Mouse (Mus musculus) ovary, postnatal 36 days (tissue): ENCODE results near the gene Bbs2.
"Not testable (repeated sequence)": the region's sequence is repeated elsewhere in the genome, so short reads cannot be mapped to it uniquely, and the experiment has no call there.

ENCODE experiments used
- DNase-seq: peaks from one replicate; pipeline ENCODE4 v3.0.0; 2022; ENCODE audit warnings: low spot score, mixed read lengths

Gene Bbs2

GRCm38 (mm10) chr8:94098081-94098974 lies at the start of gene Bbs2:
Gene Bbs2 (minus strand): TSS chr8:94098928.
- peak; percentile 99 for DNase-seq

- DNase-seq: no peak
Measured at GRCm38 (mm10) chr8:94148236-94148635, 49.5 kb upstream of the Bbs2 start.

- no peak for DNase-seq
Measured at GRCm38 (mm10) chr8:94140266-94140795, 41.6 kb upstream of the Bbs2 start.

GRCm38 (mm10) chr8:94136933-94137332 lies 38.2 kb upstream of the Bbs2 start, which contains the start of gene Mt4:
Gene Mt4 (plus strand): TSS chr8:94137197.
- no peak for DNase-seq

- DNase-seq: no peak
Measured at GRCm38 (mm10) chr8:94136192-94136591, 37.5 kb upstream of the Bbs2 start.

- DNase-seq: no peak
Measured at GRCm38 (mm10) chr8:94135556-94135955, 36.8 kb upstream of the Bbs2 start.

- DNase-seq: not testable (repeated sequence)
Measured at GRCm38 (mm10) chr8:94134601-94135000, 35.9 kb upstream of the Bbs2 start.

- no peak for DNase-seq
Measured at GRCm38 (mm10) chr8:94132096-94132495, 33.4 kb upstream of the Bbs2 start.

- no peak for DNase-seq
Measured at GRCm38 (mm10) chr8:94130126-94130525, 31.4 kb upstream of the Bbs2 start.

- DNase-seq: no peak
Measured at GRCm38 (mm10) chr8:94129133-94129789, 30.5 kb upstream of the Bbs2 start.

GRCm38 (mm10) chr8:94127711-94128110 lies 29.0 kb upstream of the Bbs2 start:
- DNase-seq: no peak

- no peak for DNase-seq
Measured at GRCm38 (mm10) chr8:94122711-94123468, 24.2 kb upstream of the Bbs2 start.

- DNase-seq: no peak
Measured at GRCm38 (mm10) chr8:94121625-94122024, 22.9 kb upstream of the Bbs2 start.

- no peak for DNase-seq
Measured at GRCm38 (mm10) chr8:94118776-94119430, 20.2 kb upstream of the Bbs2 start.

GRCm38 (mm10) chr8:94113972-94114371 lies 15.2 kb upstream of the Bbs2 start:
- no peak for DNase-seq

GRCm38 (mm10) chr8:94113435-94113834 lies 14.7 kb upstream of the Bbs2 start:
- DNase-seq: no peak

GRCm38 (mm10) chr8:94110526-94111177 lies 11.9 kb upstream of the Bbs2 start:
- no peak for DNase-seq

- no peak for DNase-seq
Measured at GRCm38 (mm10) chr8:94109835-94110234, 11.1 kb upstream of the Bbs2 start.

- no peak for DNase-seq
Measured at GRCm38 (mm10) chr8:94109396-94109795, 10.7 kb upstream of the Bbs2 start.

- DNase-seq: peak; percentile 58
Measured at GRCm38 (mm10) chr8:94107871-94108270, 9.1 kb upstream of the Bbs2 start.

GRCm38 (mm10) chr8:94104146-94104545 lies 5.4 kb upstream of the Bbs2 start:
- peak; percentile 46 for DNase-seq
